Mouse (Mus musculus) hindbrain, embryonic 11.5 days (tissue): ENCODE data around the gene Zfp280d. TPM values are rescaled to one million over a fixed set of nuclear protein-coding genes. Genes with fewer than 3 reads are reported as not detected.

Experiments
- ATAC-seq: fragments of 200-750 bp; cut with Nextera tagmentation; 2 replicates; pipeline ENCODE4 v1.8.0; 2017; ENCODE audit warnings: mild to moderate bottlenecking, moderate TSS enrichment, moderate library complexity; ENCODE audit not compliant: low FRiP score
- DNase-seq: peaks from one replicate; pipeline ENCODE4 v3.0.0-alpha.2; 2015; ENCODE audit warnings: low spot score
- H3K27ac ChIP-seq: fragments of 300-500 bp; sonication (generic); 2 replicates; pipeline ENCODE4 v1.5.1; 2014; ENCODE audit warnings: mild to moderate bottlenecking, low read depth, low read length
- H3K27me3 ChIP-seq: fragments of 300-500 bp; sonication (generic); 2 replicates; pipeline ENCODE4 v1.6.1; 2014; ENCODE audit warnings: mild to moderate bottlenecking, low read length, moderate library complexity, mixed read lengths; ENCODE audit not compliant: control insufficient read depth, insufficient read depth
- H3K36me3 ChIP-seq: fragments of 300-500 bp; sonication (generic); 2 replicates; pipeline ENCODE4 v1.6.1; 2014; ENCODE audit warnings: mild to moderate bottlenecking, low read length, moderate library complexity, mixed read lengths; ENCODE audit not compliant: control insufficient read depth, insufficient read depth
- H3K4me1 ChIP-seq: fragments of 300-500 bp; sonication (generic); replicated peaks from 2 replicates; pipeline ENCODE4 v1.6.1; 2014; ENCODE audit warnings: low read length, mixed read lengths; ENCODE audit not compliant: control insufficient read depth, insufficient read depth
- H3K4me2 ChIP-seq: fragments of 300-500 bp; sonication (generic); replicated peaks from 2 replicates; pipeline ENCODE4 v1.6.1; 2014; ENCODE audit warnings: mild to moderate bottlenecking, low read depth, low read length
- H3K4me3 ChIP-seq: fragments of 300-500 bp; sonication (generic); 2 replicates; pipeline ENCODE4 v1.5.1; 2014; ENCODE audit warnings: low read depth, low read length
- H3K9ac ChIP-seq: fragments of 300-500 bp; sonication (generic); 2 replicates; pipeline ENCODE4 v1.6.1; 2014; ENCODE audit warnings: low read depth, low read length
- H3K9me3 ChIP-seq: fragments of 300-500 bp; sonication (generic); 2 replicates; pipeline ENCODE4 v1.6.1; 2016; ENCODE audit warnings: low read length; ENCODE audit not compliant: control insufficient read depth
- WGBS: fragments of 180-500 bp; shearing (Covaris S2); extraction: QIAGEN DNeasy Blood & Tissue Kit; methylation state at CpG from one replicate; pipeline ENCODE4 v1.1.7; 2014; 5-methylcytosine and 5-hydroxymethylcytosine counted together
- polyA plus RNA-seq: library from polyadenylated mRNA; unstranded; fragments of >200 nt; fragmentation: Nextera tagmentation; extraction: Ambion mirVana; gene quantifications from 2 replicates; pipeline ENCODE4 v1.2.1, GENCODE M21; 2014

Zfp280d gene
- polyA plus RNA-seq, 1 experiment from 2014 or later, result 77.6 TPM

- Histone ChIP-seq H3K4me1 (no peaks in the 10 kb centered on the region), H3K4me2 (peak overlapping the region; percentile 68), H3K4me3 (peak overlapping the region; percentile 57), H3K27ac (peak overlapping the region; percentile 99), H3K9me3 (no peaks in the 10 kb centered on the region), H3K36me3 (no peaks in the 10 kb centered on the region), H3K27me3 (no peaks in the 10 kb centered on the region), H3K9ac (peak overlapping the region; percentile 98)
- DNase-seq, result peak; percentile 80
- ATAC-seq, result peak; percentile 86
- 2% methylated on average over 47 of the region's 70 CpGs for WGBS
Measured at GRCm38 (mm10) chr9:72275101-72275978, 680 bp downstream of the Zfp280d start.

- Histone ChIP-seq H3K27ac (peak overlapping the region; percentile 99), H3K27me3 (no peaks in the 10 kb centered on the region), H3K4me2 (peak overlapping the region; percentile 68), H3K36me3 (no peaks in the 10 kb centered on the region), H3K4me3 (peak overlapping the region; percentile 57), H3K4me1 (no peaks in the 10 kb centered on the region), H3K9ac (peak overlapping the region; percentile 98), H3K9me3 (no peaks in the 10 kb centered on the region)
- DNase-seq (peak; percentile 45), ATAC-seq (no peak)
- 61% methylated on average over 8 of the region's 8 CpGs for WGBS
Measured at GRCm38 (mm10) chr9:72275979-72276500, 1.4 kb downstream of the Zfp280d start.

- no peaks in the 10 kb centered on the region for H3K36me3 ChIP-seq
- no peak for DNase-seq
- no peak overlapping the region for H3K27ac ChIP-seq
- H3K9ac ChIP-seq, result no peak overlapping the region
- H3K4me3 ChIP-seq, result no peak overlapping the region
- peak overlapping the region; percentile 25 for H3K4me2 ChIP-seq
- H3K4me1 ChIP-seq, result no peaks in the 10 kb centered on the region
- H3K27me3 ChIP-seq, result no peaks in the 10 kb centered on the region
- no peaks in the 10 kb centered on the region for H3K9me3 ChIP-seq
- ATAC-seq, result no peak
Measured at GRCm38 (mm10) chr9:72276941-72277340, 2.3 kb downstream of the Zfp280d start.

- Histone ChIP-seq H3K9ac (no peak overlapping the region), H3K27me3 (no peaks in the 10 kb centered on the region), H3K4me2 (no peak overlapping the region), H3K4me3 (no peak overlapping the region), H3K4me1 (no peaks in the 10 kb centered on the region), H3K27ac (no peak overlapping the region), H3K36me3 (no peaks in the 10 kb centered on the region), H3K9me3 (no peaks in the 10 kb centered on the region)
- WGBS, result 95% methylated on average over 4 of the region's 4 CpGs
- ATAC-seq (no peak), DNase-seq (no peak)
Measured at GRCm38 (mm10) chr9:72279943-72280342, 5.3 kb downstream of the Zfp280d start.

- Histone ChIP-seq H3K4me2 (no peak overlapping the region), H3K4me1 (no peaks in the 10 kb centered on the region), H3K4me3 (no peak overlapping the region), H3K27me3 (no peaks in the 10 kb centered on the region), H3K36me3 (no peaks in the 10 kb centered on the region), H3K27ac (no peak overlapping the region), H3K9ac (no peak overlapping the region), H3K9me3 (no peaks in the 10 kb centered on the region)
- 90% methylated on average over 2 of the region's 2 CpGs for WGBS
- no peak for ATAC-seq
- no peak for DNase-seq
Measured at GRCm38 (mm10) chr9:72287696-72288095, 13.0 kb downstream of the Zfp280d start.

GRCm38 (mm10) chr9:72288210-72288609 is 13.6 kb downstream of the Zfp280d start:
- Histone ChIP-seq H3K27me3 (no peaks in the 10 kb centered on the region), H3K9ac (no peak overlapping the region), H3K4me2 (no peak overlapping the region), H3K4me3 (no peak overlapping the region), H3K27ac (no peak overlapping the region), H3K4me1 (no peaks in the 10 kb centered on the region), H3K36me3 (no peaks in the 10 kb centered on the region), H3K9me3 (no peaks in the 10 kb centered on the region)
- ATAC-seq (no peak), DNase-seq (no peak)
- 86% methylated on average over 2 of the region's 2 CpGs for WGBS

- WGBS, result 100% methylated on average over 1 of the region's 1 CpGs
- DNase-seq (no peak), ATAC-seq (no peak)
- Histone ChIP-seq H3K9ac (no peak overlapping the region), H3K27me3 (no peaks in the 10 kb centered on the region), H3K4me1 (no peaks in the 10 kb centered on the region), H3K27ac (no peak overlapping the region), H3K9me3 (no peaks in the 10 kb centered on the region), H3K4me2 (no peak overlapping the region), H3K36me3 (no peaks in the 10 kb centered on the region), H3K4me3 (no peak overlapping the region)
Measured at GRCm38 (mm10) chr9:72289094-72289493, 14.4 kb downstream of the Zfp280d start.

GRCm38 (mm10) chr9:72294076-72294475 is 19.4 kb downstream of the Zfp280d start:
- H3K4me1 ChIP-seq, result no peaks in the 10 kb centered on the region
- no peak overlapping the region for H3K4me2 ChIP-seq
- no peaks in the 10 kb centered on the region for H3K9me3 ChIP-seq
- no peak for ATAC-seq
- H3K27me3 ChIP-seq, result no peaks in the 10 kb centered on the region
- H3K4me3 ChIP-seq, result no peak overlapping the region
- H3K27ac ChIP-seq, result no peak overlapping the region
- DNase-seq, result no peak
- H3K36me3 ChIP-seq, result no peaks in the 10 kb centered on the region
- no peak overlapping the region for H3K9ac ChIP-seq

GRCm38 (mm10) chr9:72309765-72310164 is 35.1 kb downstream of the Zfp280d start:
- ATAC-seq (no peak), DNase-seq (no peak)
- Histone ChIP-seq H3K9me3 (no peaks in the 10 kb centered on the region), H3K4me2 (no peak overlapping the region), H3K27me3 (no peaks in the 10 kb centered on the region), H3K4me3 (no peak overlapping the region), H3K36me3 (peaks cover 3% of the 10 kb centered on the region; the same call in 1 of the 2 replicates), H3K4me1 (no peaks in the 10 kb centered on the region), H3K27ac (no peak overlapping the region), H3K9ac (no peak overlapping the region)
- 95% methylated on average over 2 of the region's 2 CpGs for WGBS
